Mouse (Mus musculus): ENCODE data around the gene Mrps9. TPM values are rescaled to one million over a fixed set of nuclear protein-coding genes. Genes with fewer than 3 reads are reported as not detected.
"Not testable (repeated sequence)": the region's sequence is repeated elsewhere in the genome, so short reads cannot be mapped to it uniquely, and the experiment has no call there.

The Mrps9 gene
- total RNA-seq (2015; ENCODE audit: low replicate concordance) (11.2 and 11.7 TPM in 2 replicates), total RNA-seq (2017; ENCODE audit: low replicate concordance) (11.8 and 23.0 TPM in 2 replicates)

- peak; percentile 99 for ATAC-seq (replicated peaks; ENCODE audit: low FRiP score, poor library complexity, severe bottlenecking)
These were observed at the start of gene Mrps9 for GRCm38 (mm10) chr1:42850663-42851397. Mrps9 (plus strand) TSS chr1:42851233.

GRCm38 (mm10) chr1:42813301-42813845 is 37.7 kb upstream of the Mrps9 start:
- no peak for ATAC-seq (replicated peaks; ENCODE audit: low FRiP score, poor library complexity, severe bottlenecking)

- ATAC-seq (replicated peaks; ENCODE audit: low FRiP score, poor library complexity, severe bottlenecking) = no peak
These were observed 36.0 kb upstream of the Mrps9 start for GRCm38 (mm10) chr1:42814798-42815619.

- peak; percentile 70 for ATAC-seq (replicated peaks; ENCODE audit: low FRiP score, poor library complexity, severe bottlenecking)
These were observed 350 bp downstream of the Mrps9 start for GRCm38 (mm10) chr1:42851398-42851767.

GRCm38 (mm10) chr1:42851810-42852209 is 777 bp downstream of the Mrps9 start:
- ATAC-seq (replicated peaks; ENCODE audit: low FRiP score, poor library complexity, severe bottlenecking) = no peak

- no peak for ATAC-seq (replicated peaks; ENCODE audit: low FRiP score, poor library complexity, severe bottlenecking)
These were observed 13.8 kb downstream of the Mrps9 start for GRCm38 (mm10) chr1:42864719-42865250.

- no peak for ATAC-seq (replicated peaks; ENCODE audit: low FRiP score, poor library complexity, severe bottlenecking)
These were observed 14.4 kb downstream of the Mrps9 start for GRCm38 (mm10) chr1:42865336-42865939.

GRCm38 (mm10) chr1:42865986-42866385 is 15.0 kb downstream of the Mrps9 start:
- no peak for ATAC-seq (replicated peaks; ENCODE audit: low FRiP score, poor library complexity, severe bottlenecking)

GRCm38 (mm10) chr1:42867188-42867587 is 16.2 kb downstream of the Mrps9 start:
- ATAC-seq (replicated peaks; ENCODE audit: low FRiP score, poor library complexity, severe bottlenecking) = no peak

- ATAC-seq (replicated peaks; ENCODE audit: low FRiP score, poor library complexity, severe bottlenecking) = no peak
These were observed 23.1 kb downstream of the Mrps9 start for GRCm38 (mm10) chr1:42874174-42874573.

- ATAC-seq (replicated peaks; ENCODE audit: low FRiP score, poor library complexity, severe bottlenecking) = no peak
These were observed 24.2 kb downstream of the Mrps9 start for GRCm38 (mm10) chr1:42875271-42875670.

GRCm38 (mm10) chr1:42876463-42877093 is 25.5 kb downstream of the Mrps9 start:
- no peak for ATAC-seq (replicated peaks; ENCODE audit: low FRiP score, poor library complexity, severe bottlenecking)

- no peak for ATAC-seq (replicated peaks; ENCODE audit: low FRiP score, poor library complexity, severe bottlenecking)
These were observed 26.2 kb downstream of the Mrps9 start for GRCm38 (mm10) chr1:42877264-42877663.

GRCm38 (mm10) chr1:42878851-42879250 is 27.8 kb downstream of the Mrps9 start:
- ATAC-seq (replicated peaks; ENCODE audit: low FRiP score, poor library complexity, severe bottlenecking) = no peak

- no peak for ATAC-seq (replicated peaks; ENCODE audit: low FRiP score, poor library complexity, severe bottlenecking)
These were observed 31.2 kb downstream of the Mrps9 start for GRCm38 (mm10) chr1:42882258-42882657.

GRCm38 (mm10) chr1:42883418-42883817 is 32.4 kb downstream of the Mrps9 start:
- not testable (repeated sequence) for ATAC-seq (replicated peaks; ENCODE audit: low FRiP score, poor library complexity, severe bottlenecking)

- no peak for ATAC-seq (replicated peaks; ENCODE audit: low FRiP score, poor library complexity, severe bottlenecking)
These were observed 36.8 kb downstream of the Mrps9 start for GRCm38 (mm10) chr1:42887835-42888234.

GRCm38 (mm10) chr1:42888541-42889349 is 37.7 kb downstream of the Mrps9 start:
- ATAC-seq (replicated peaks; ENCODE audit: low FRiP score, poor library complexity, severe bottlenecking) = no peak

- ATAC-seq (replicated peaks; ENCODE audit: low FRiP score, poor library complexity, severe bottlenecking) = no peak
These were observed 38.4 kb downstream of the Mrps9 start for GRCm38 (mm10) chr1:42889421-42889887.
